Mouse (Mus musculus): Measurements from ENCODE around the gene Ms4a15. TPM values are rescaled to one million over a fixed set of nuclear protein-coding genes. Genes with fewer than 3 reads are reported as not detected.

The Ms4a15 gene
- total RNA-seq, 2 experiments from 2014 or later: not detected

Other genes starting within 250 kb of the Ms4a15 start
- gene Cd6, start 163.2 kb downstream of the Ms4a15 start, total RNA-seq (2021): not detected
- gene Slc15a3, start 153.5 kb downstream of the Ms4a15 start, total RNA-seq (2021): under 1 TPM; 0.22 to 0.35 TPM
- gene Tmem132a, start 123.3 kb downstream of the Ms4a15 start, total RNA-seq (2021): 10 to 100 TPM; 12.9 to 17.3 TPM
- 100 to 1,000 TPM; 193 to 196 TPM for gene Tmem109, start 111.2 kb downstream of the Ms4a15 start, total RNA-seq (2021)
- 100 to 1,000 TPM; 192 to 194 TPM for gene Prpf19, start 98.0 kb downstream of the Ms4a15 start, total RNA-seq (2021)
- gene Zp1, start 72.6 kb downstream of the Ms4a15 start, total RNA-seq (2021): under 1 TPM in 1 of 2 experiments, not detected in 1; 0.51 TPM
- gene Ptgdr2, start 56.1 kb downstream of the Ms4a15 start, total RNA-seq (2021): under 1 TPM in 1 of 2 experiments, not detected in 1; 0.08 TPM
- 10 to 100 TPM; 17.7 to 25.7 TPM for gene Ccdc86, start 44.0 kb downstream of the Ms4a15 start, total RNA-seq (2021)
- not detected for gene Ms4a10, start 18.6 kb downstream of the Ms4a15 start, total RNA-seq (2021)
- gene Ms4a18, start 24.8 kb upstream of the Ms4a15 start, total RNA-seq (2021): not detected
- under 1 TPM; 0.71 to 0.78 TPM for gene Ms4a8a, start 87.9 kb upstream of the Ms4a15 start, total RNA-seq (2021)
- gene 1700017D01Rik, start 137.6 kb upstream of the Ms4a15 start, total RNA-seq (2021): under 1 TPM in 1 of 2 experiments, not detected in 1; 0.23 TPM
- not detected for gene 1700025F22Rik, start 172.1 kb upstream of the Ms4a15 start, total RNA-seq (2021)
- gene Ms4a13, start 203.5 kb upstream of the Ms4a15 start, total RNA-seq (2021): not detected
- not detected for gene Ms4a12, start 239.2 kb upstream of the Ms4a15 start, total RNA-seq (2021)

All from gastrocnemius, postnatal 14 days (tissue).